Mouse (Mus musculus): ENCODE data around the gene Olfr661. TPM values are rescaled to one million over a fixed set of nuclear protein-coding genes. Genes with fewer than 3 reads are reported as not detected.

Olfr661 gene
- polyA plus RNA-seq (2016; fragmentation: Nextera tagmentation; extraction: Ambion mirVana), result not detected in 2 replicates

- Histone ChIP-seq H3K9me3 (replicated peaks) (no peaks in the 10 kb centered on the region), H3K4me1 (no peaks in the 10 kb centered on the region), H3K27ac (no peak within 1 kb of the TSS), H3K9ac (no peak within 1 kb of the TSS), H3K36me3 (no peaks in the 10 kb centered on the region), H3K27me3 (replicated peaks) (no peaks in the 10 kb centered on the region), H3K4me2 (no peak within 1 kb of the TSS), H3K4me3 (no peak within 1 kb of the TSS)
- ATAC-seq, result no peak
- WGBS (ENCODE audit: insufficient replicate concordance), result 62% methylated on average over 2 of the region's 2 CpGs
Observed at GRCm38 (mm10) chr7:104686201-104686600, at the start of gene Olfr661. Gene Olfr661, plus strand, starts transcription at chr7:104686501.

GRCm38 (mm10) chr7:104646841-104647482 lies 39.3 kb upstream of the Olfr661 start, which contains the start of gene Olfr658:
Gene Olfr658, minus strand, starts transcription at chr7:104647305.
- H3K4me3 ChIP-seq, result no peak within 1 kb of the TSS

GRCm38 (mm10) chr7:104666453-104666852 lies 19.8 kb upstream of the Olfr661 start, which contains the start of gene Olfr659:
Gene Olfr659, plus strand, starts transcription at chr7:104666753.
- Histone ChIP-seq H3K4me2 (no peak within 1 kb of the TSS), H3K9ac (no peak within 1 kb of the TSS), H3K9me3 (replicated peaks) (no peaks in the 10 kb centered on the region), H3K4me3 (no peak within 1 kb of the TSS), H3K4me1 (no peaks in the 10 kb centered on the region), H3K36me3 (no peaks in the 10 kb centered on the region), H3K27ac (no peak within 1 kb of the TSS), H3K27me3 (replicated peaks) (no peaks in the 10 kb centered on the region)
- ATAC-seq, result no peak
- WGBS (ENCODE audit: insufficient replicate concordance), result 69% methylated on average over 3 of the region's 3 CpGs

More at GRCm38 (mm10) chr7:104646841-104647482, 39.3 kb upstream of the Olfr661 start, which contains the start of gene Olfr658:
- no peaks in the 10 kb centered on the region for H3K27me3 ChIP-seq (replicated peaks)
- whole genome bisulfite sequencing (ENCODE audit: insufficient replicate concordance), result 15% methylated on average over 21 of the region's 22 CpGs
- no peaks in the 10 kb centered on the region for H3K9me3 ChIP-seq (replicated peaks)
- H3K36me3 ChIP-seq, result no peaks in the 10 kb centered on the region
- H3K4me2 ChIP-seq, result peak within 1 kb of the TSS; percentile 46
- H3K4me1 ChIP-seq, result no peaks in the 10 kb centered on the region
- ATAC-seq, result peak; percentile 62; the same call in 1 of the 2 replicates
- H3K9ac ChIP-seq, result no peak within 1 kb of the TSS
- no peak within 1 kb of the TSS for H3K27ac ChIP-seq

Other genes with a start within 250 kb of the Olfr661 start
- 1.2 and 1.3 TPM in 2 replicates for gene Trim30a, start 221.3 kb upstream of the Olfr661 start, polyA plus RNA-seq (2016; fragmentation: Nextera tagmentation; extraction: Ambion mirVana)
- gene Trim30d, start 178.7 kb upstream of the Olfr661 start, polyA plus RNA-seq (2016; fragmentation: Nextera tagmentation; extraction: Ambion mirVana), result 0.42 and 0.43 TPM in 2 replicates
- not detected in 2 replicates for gene Olfr651, start 136.4 kb upstream of the Olfr661 start, polyA plus RNA-seq (2016; fragmentation: Nextera tagmentation; extraction: Ambion mirVana)
- not detected in 2 replicates for gene Olfr652, start 125.6 kb upstream of the Olfr661 start, polyA plus RNA-seq (2016; fragmentation: Nextera tagmentation; extraction: Ambion mirVana)
- not detected in 2 replicates for gene Olfr653, start 109.2 kb upstream of the Olfr661 start, polyA plus RNA-seq (2016; fragmentation: Nextera tagmentation; extraction: Ambion mirVana)
- not detected in 2 replicates for gene Olfr654, start 99.5 kb upstream of the Olfr661 start, polyA plus RNA-seq (2016; fragmentation: Nextera tagmentation; extraction: Ambion mirVana)
- gene Olfr655, start 84.7 kb upstream of the Olfr661 start, polyA plus RNA-seq (2016; fragmentation: Nextera tagmentation; extraction: Ambion mirVana), result not detected in 2 replicates
- gene Olfr656, start 72.5 kb upstream of the Olfr661 start, polyA plus RNA-seq (2016; fragmentation: Nextera tagmentation; extraction: Ambion mirVana), result not detected in 2 replicates
- not detected in 2 replicates for gene Olfr657, start 61.7 kb upstream of the Olfr661 start, polyA plus RNA-seq (2016; fragmentation: Nextera tagmentation; extraction: Ambion mirVana)
- gene Olfr658, start 39.2 kb upstream of the Olfr661 start, polyA plus RNA-seq (2016; fragmentation: Nextera tagmentation; extraction: Ambion mirVana), result not detected in 2 replicates
- not detected in 2 replicates for gene Olfr659, start 19.7 kb upstream of the Olfr661 start, polyA plus RNA-seq (2016; fragmentation: Nextera tagmentation; extraction: Ambion mirVana)
- gene Usp17le, start 91.0 kb downstream of the Olfr661 start, polyA plus RNA-seq (2016; fragmentation: Nextera tagmentation; extraction: Ambion mirVana), result not detected in 2 replicates
- not detected in 2 replicates for gene Usp17lb, start 156.1 kb downstream of the Olfr661 start, polyA plus RNA-seq (2016; fragmentation: Nextera tagmentation; extraction: Ambion mirVana)
- gene Usp17la, start 170.5 kb downstream of the Olfr661 start, polyA plus RNA-seq (2016; fragmentation: Nextera tagmentation; extraction: Ambion mirVana), result not detected in 2 replicates
- gene Olfr665, start 191.5 kb downstream of the Olfr661 start, polyA plus RNA-seq (2016; fragmentation: Nextera tagmentation; extraction: Ambion mirVana), result not detected in 2 replicates
- not detected in 2 replicates for gene Olfr666, start 209.5 kb downstream of the Olfr661 start, polyA plus RNA-seq (2016; fragmentation: Nextera tagmentation; extraction: Ambion mirVana)
- gene Olfr667, start 235.0 kb downstream of the Olfr661 start, polyA plus RNA-seq (2016; fragmentation: Nextera tagmentation; extraction: Ambion mirVana), result not detected in 2 replicates
- gene Olfr668, start 241.6 kb downstream of the Olfr661 start, polyA plus RNA-seq (2016; fragmentation: Nextera tagmentation; extraction: Ambion mirVana), result not detected in 2 replicates
- not detected in 2 replicates for gene Olfr669, start 247.7 kb downstream of the Olfr661 start, polyA plus RNA-seq (2016; fragmentation: Nextera tagmentation; extraction: Ambion mirVana)